Mouse (Mus musculus): Measurements from ENCODE around the gene Tmem110. TPM values are rescaled to one million over a fixed set of nuclear protein-coding genes. Genes with fewer than 3 reads are reported as not detected.
A peak's percentile ranks its signal among the peaks of the same experiment; 100 is the strongest.

Tmem110 gene
- polyA plus RNA-seq, 1 experiment from 2014 or later = 26.3 TPM

- H3K27ac ChIP-seq = no peak overlapping the region
- WGBS = 31% methylated on average over 5 of the region's 5 CpGs
- no peak for ATAC-seq (ENCODE audit: insufficient read depth, low FRiP score, low read depth)
- H3K36me3 ChIP-seq = no peaks in the 10 kb centered on the region
- no peak overlapping the region for H3K4me2 ChIP-seq
- H3K4me3 ChIP-seq (replicated peaks) = no peak overlapping the region
- H3K9ac ChIP-seq = no peak overlapping the region
- no peaks in the 10 kb centered on the region for H3K9me3 ChIP-seq
- H3K27me3 ChIP-seq (replicated peaks) = no peaks in the 10 kb centered on the region
- 0 out of 2 replicates have a peak, but pooled peaks cover 6% of the 10 kb centered on the region for H3K4me1 ChIP-seq
These were observed 41.7 kb downstream of the Tmem110 start for GRCm38 (mm10) chr14:30867042-30867441.

GRCm38 (mm10) chr14:30868826-30869225 lies 43.4 kb downstream of the Tmem110 start:
- H3K9me3 ChIP-seq = no peaks in the 10 kb centered on the region
- no peak for ATAC-seq (ENCODE audit: insufficient read depth, low FRiP score, low read depth)
- no peaks in the 10 kb centered on the region for H3K27me3 ChIP-seq (replicated peaks)
- H3K36me3 ChIP-seq = no peaks in the 10 kb centered on the region
- WGBS = 87% methylated on average over 10 of the region's 10 CpGs
- 0 out of 2 replicates have a peak, but pooled peaks cover 4% of the 10 kb centered on the region for H3K4me1 ChIP-seq
- no peak overlapping the region for H3K9ac ChIP-seq
- H3K4me3 ChIP-seq (replicated peaks) = no peak overlapping the region
- no peak overlapping the region for H3K4me2 ChIP-seq
- no peak overlapping the region for H3K27ac ChIP-seq

DNA sequence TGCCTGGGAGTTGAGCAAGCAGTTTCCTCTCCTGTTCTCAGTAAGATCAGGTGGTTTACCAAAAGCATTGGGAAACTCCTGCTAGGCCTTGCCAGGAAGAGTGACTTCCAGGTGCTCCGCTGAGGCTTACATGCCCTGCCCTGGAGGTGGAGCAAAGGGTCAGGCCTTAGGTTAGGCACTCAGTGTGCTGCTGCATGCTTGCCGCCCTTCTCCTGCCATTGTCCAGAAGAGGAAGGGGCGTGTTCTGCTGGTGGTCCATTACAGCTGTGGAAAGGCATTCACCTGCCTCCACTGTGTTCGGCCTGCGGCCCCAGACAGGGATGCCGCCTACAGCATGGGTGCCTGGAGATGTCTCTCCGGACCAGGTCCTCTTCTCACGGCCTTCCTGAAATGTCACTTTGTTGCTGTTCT lies 44.0 kb downstream of the Tmem110 start:
- Histone ChIP-seq H3K9me3 (no peaks in the 10 kb centered on the region), H3K9ac (no peak overlapping the region), H3K4me2 (no peak overlapping the region), H3K4me1 (0 out of 2 replicates have a peak, but pooled peaks cover 4% of the 10 kb centered on the region), H3K27me3 (replicated peaks) (no peaks in the 10 kb centered on the region), H3K4me3 (replicated peaks) (no peak overlapping the region), H3K36me3 (no peaks in the 10 kb centered on the region), H3K27ac (peak overlapping the region; percentile 80)
- no peak for ATAC-seq (ENCODE audit: insufficient read depth, low FRiP score, low read depth)
- WGBS = 81% methylated on average over 8 of the region's 8 CpGs

DNA sequence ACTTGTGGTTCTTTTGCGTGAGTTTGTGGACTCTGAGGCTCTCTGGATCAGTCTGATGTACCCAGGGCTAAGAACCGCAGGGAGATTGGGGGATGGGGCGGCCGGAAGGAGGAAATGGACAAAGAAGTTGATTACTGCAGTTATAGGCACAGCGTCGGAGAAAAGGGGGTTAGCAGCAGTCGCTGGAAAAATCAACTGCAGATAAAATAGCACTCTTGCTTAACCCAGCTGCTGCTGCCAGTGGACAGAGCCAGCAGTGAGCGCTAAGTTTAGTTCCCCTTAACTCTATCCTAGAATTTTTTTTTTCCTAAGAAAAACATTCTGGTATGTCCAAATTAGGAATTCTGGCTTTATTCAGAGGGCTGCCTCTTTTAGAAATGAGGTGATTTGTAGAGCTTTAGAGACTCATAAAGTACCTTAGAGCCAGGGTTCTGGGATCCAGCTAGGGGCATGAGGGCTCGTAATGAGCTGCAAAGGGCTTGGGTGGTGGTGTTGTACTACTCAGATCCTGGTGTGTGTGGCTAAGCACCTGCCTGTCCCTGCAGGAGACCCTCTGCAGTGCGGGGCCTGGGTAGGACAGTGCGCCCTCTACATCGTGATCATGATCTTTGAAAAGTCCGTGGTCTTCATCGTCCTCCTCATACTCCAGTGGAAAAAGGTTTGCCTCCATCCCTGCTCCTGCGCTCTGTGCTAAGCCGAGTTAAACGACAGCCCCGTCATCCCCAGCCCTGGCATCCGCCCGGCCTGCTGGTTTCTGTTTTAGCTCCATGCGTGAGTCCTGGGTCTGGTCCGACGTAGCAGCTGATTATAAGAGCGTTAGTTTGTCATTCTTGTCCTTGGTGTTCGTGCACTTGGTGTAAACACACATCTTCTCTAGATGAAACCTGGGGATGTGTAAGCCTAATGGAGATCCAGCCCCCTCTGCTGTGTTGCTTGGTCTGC lies 45.1 kb downstream of the Tmem110 start:
- Histone ChIP-seq H3K9me3 (no peaks in the 10 kb centered on the region), H3K27ac (peak overlapping the region; percentile 80), H3K4me3 (replicated peaks) (no peak overlapping the region), H3K4me2 (no peak overlapping the region), H3K9ac (no peak overlapping the region), H3K27me3 (replicated peaks) (no peaks in the 10 kb centered on the region), H3K4me1 (0 out of 2 replicates have a peak, but pooled peaks cover 4% of the 10 kb centered on the region), H3K36me3 (no peaks in the 10 kb centered on the region)
- ATAC-seq (ENCODE audit: insufficient read depth, low FRiP score, low read depth) = no peak
- WGBS = 64% methylated on average over 25 of the region's 25 CpGs

DNA sequence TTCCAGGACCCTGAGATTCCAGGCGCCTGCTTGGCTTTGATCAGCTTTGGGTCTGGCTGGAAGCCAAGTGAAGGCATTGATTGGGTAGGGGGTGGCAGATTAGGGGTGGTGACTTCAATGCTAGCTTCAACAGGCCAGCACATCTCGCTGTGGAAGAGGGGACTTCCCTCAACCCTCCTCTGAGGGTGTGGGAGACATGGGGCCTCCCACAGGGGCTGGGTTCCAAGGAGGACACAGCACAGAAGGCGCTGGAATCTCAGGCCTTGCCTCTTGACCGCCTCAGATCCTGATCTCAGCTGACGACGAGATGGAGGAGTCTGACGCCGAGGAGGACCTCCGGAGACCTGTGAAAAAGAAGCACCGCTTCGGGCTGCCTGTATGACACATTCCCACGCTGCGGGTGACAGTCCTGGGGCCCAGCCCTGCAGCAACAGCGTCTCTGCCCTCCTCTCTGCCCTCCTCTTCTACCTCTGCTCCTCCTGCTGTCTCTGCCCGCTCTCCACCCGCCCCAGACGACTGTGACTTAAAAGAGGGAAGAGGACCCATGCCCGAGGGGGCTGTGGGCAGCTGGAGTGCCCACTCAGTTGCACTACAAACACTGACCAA lies 48.8 kb downstream of the Tmem110 start:
- Histone ChIP-seq H3K27ac (no peak overlapping the region), H3K27me3 (replicated peaks) (no peaks in the 10 kb centered on the region), H3K4me2 (no peak overlapping the region), H3K9ac (no peak overlapping the region), H3K4me1 (peaks cover 13% of the 10 kb centered on the region; the same call in 1 of the 2 replicates), H3K4me3 (replicated peaks) (no peak overlapping the region), H3K36me3 (no peaks in the 10 kb centered on the region; the same call in 1 of the 2 replicates), H3K9me3 (no peaks in the 10 kb centered on the region)
- no peak for ATAC-seq (ENCODE audit: insufficient read depth, low FRiP score, low read depth)
- 80% methylated on average over 18 of the region's 18 CpGs for WGBS

DNA sequence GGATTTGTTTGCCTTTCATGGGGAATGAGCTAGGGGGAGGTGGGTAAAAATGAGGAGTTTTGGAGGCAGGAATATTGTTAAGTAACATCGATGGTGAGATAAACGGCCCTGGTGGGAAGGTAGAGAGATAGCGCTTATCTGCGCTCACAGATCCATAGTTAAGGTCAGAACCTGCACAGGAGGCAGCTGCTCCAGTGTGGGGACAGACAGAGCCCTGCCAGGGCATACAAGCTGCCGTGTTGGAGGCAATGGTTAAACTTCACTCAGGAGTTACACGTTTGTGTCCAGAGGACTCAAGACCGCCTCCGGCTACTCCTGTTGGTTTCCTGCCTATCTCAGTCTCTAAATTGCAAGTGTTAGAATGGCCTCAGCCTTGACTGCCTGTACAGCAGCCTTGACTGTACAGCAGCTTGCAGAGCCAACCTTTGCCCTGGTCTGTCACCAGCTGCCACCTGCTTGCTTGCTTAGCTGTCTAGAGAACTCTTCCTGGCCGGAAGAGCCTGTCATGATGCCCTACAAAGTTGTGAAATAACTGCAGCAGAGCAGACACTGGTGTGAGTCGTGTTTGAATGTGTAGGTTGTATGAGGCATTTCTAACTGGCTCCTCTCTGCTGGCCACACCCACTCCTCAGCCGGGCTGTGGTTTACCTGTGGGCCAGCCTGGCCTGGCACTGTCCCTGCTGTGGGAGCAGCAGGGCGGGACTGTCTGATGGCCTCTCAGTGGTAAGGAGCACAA lies 49.9 kb downstream of the Tmem110 start:
- WGBS = 78% methylated on average over 12 of the region's 12 CpGs
- H3K9ac ChIP-seq = no peak overlapping the region
- no peaks in the 10 kb centered on the region; the same call in 1 of the 2 replicates for H3K36me3 ChIP-seq
- peak; percentile 24; the same call in 1 of the 2 replicates for ATAC-seq (ENCODE audit: insufficient read depth, low FRiP score, low read depth)
- H3K27me3 ChIP-seq (replicated peaks) = no peaks in the 10 kb centered on the region
- H3K27ac ChIP-seq = 0 out of 2 replicates have a peak overlapping the region, but pooled peaks have one; percentile 36
- peaks cover 13% of the 10 kb centered on the region; the same call in 1 of the 2 replicates for H3K4me1 ChIP-seq
- H3K9me3 ChIP-seq = no peaks in the 10 kb centered on the region
- no peak overlapping the region for H3K4me2 ChIP-seq
- no peak overlapping the region for H3K4me3 ChIP-seq (replicated peaks)

DNA sequence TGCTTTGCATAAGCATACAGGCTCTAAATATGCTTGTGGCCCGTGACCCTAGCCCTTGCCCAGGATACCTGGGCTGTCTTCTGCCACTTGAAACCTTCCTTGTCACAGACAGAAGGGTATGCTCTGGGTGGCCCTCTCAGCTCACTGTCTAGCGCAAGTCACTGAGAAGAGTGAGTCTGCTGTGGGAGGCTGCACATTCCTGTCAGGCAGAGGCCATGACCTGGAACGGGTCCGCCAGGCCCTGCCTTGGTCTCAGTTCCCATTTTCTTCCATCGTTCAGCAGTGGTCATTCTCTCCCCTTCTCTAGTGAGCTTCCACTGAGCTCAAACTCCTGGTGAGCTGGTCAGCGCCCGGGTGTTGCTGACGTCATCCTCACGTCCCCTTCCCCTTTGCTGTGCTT lies 50.6 kb downstream of the Tmem110 start:
- ATAC-seq (ENCODE audit: insufficient read depth, low FRiP score, low read depth) = no peak
- Histone ChIP-seq H3K4me1 (peaks cover 13% of the 10 kb centered on the region; the same call in 1 of the 2 replicates), H3K9ac (no peak overlapping the region), H3K9me3 (no peaks in the 10 kb centered on the region), H3K4me3 (replicated peaks) (no peak overlapping the region), H3K27ac (no peak overlapping the region), H3K36me3 (no peaks in the 10 kb centered on the region; the same call in 1 of the 2 replicates), H3K4me2 (no peak overlapping the region), H3K27me3 (replicated peaks) (no peaks in the 10 kb centered on the region)
- 76% methylated on average over 9 of the region's 9 CpGs for WGBS

GRCm38 (mm10) chr14:30876451-30876850 lies 51.1 kb downstream of the Tmem110 start:
- no peak overlapping the region for H3K4me2 ChIP-seq
- H3K27ac ChIP-seq = no peak overlapping the region
- H3K27me3 ChIP-seq (replicated peaks) = no peaks in the 10 kb centered on the region
- H3K4me3 ChIP-seq (replicated peaks) = no peak overlapping the region
- no peaks in the 10 kb centered on the region for H3K9me3 ChIP-seq
- no peak for ATAC-seq (ENCODE audit: insufficient read depth, low FRiP score, low read depth)
- peaks cover 13% of the 10 kb centered on the region; the same call in 1 of the 2 replicates for H3K4me1 ChIP-seq
- 83% methylated on average over 10 of the region's 10 CpGs for WGBS
- no peak overlapping the region for H3K9ac ChIP-seq
- no peaks in the 10 kb centered on the region; the same call in 1 of the 2 replicates for H3K36me3 ChIP-seq

DNA sequence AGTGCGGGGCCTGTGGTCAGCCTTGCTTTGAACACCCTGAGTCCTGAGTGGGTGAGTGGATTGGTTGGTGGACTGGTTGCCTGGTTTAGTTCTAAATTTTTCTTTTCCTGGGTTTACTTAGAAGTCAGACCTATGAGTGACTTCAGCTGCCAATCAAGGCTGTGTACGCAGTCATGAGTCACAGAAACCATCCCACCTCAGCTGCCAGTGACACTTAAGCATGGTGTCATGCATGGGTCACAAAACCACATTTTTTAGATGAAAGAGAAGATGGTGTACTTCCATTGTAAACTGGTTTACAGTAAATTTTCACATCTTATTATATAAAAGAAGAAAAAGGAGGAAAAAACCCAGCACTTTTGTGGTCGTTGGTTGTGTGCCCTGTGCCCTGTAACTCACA lies 52.4 kb downstream of the Tmem110 start:
- Histone ChIP-seq H3K27ac (no peak overlapping the region), H3K36me3 (no peaks in the 10 kb centered on the region; the same call in 1 of the 2 replicates), H3K4me2 (no peak overlapping the region), H3K4me1 (peaks cover 13% of the 10 kb centered on the region; the same call in 1 of the 2 replicates), H3K4me3 (replicated peaks) (no peak overlapping the region), H3K9me3 (no peaks in the 10 kb centered on the region), H3K27me3 (replicated peaks) (no peaks in the 10 kb centered on the region), H3K9ac (no peak overlapping the region)
- 94% methylated on average over 3 of the region's 3 CpGs for WGBS
- ATAC-seq (ENCODE audit: insufficient read depth, low FRiP score, low read depth) = no peak

DNA sequence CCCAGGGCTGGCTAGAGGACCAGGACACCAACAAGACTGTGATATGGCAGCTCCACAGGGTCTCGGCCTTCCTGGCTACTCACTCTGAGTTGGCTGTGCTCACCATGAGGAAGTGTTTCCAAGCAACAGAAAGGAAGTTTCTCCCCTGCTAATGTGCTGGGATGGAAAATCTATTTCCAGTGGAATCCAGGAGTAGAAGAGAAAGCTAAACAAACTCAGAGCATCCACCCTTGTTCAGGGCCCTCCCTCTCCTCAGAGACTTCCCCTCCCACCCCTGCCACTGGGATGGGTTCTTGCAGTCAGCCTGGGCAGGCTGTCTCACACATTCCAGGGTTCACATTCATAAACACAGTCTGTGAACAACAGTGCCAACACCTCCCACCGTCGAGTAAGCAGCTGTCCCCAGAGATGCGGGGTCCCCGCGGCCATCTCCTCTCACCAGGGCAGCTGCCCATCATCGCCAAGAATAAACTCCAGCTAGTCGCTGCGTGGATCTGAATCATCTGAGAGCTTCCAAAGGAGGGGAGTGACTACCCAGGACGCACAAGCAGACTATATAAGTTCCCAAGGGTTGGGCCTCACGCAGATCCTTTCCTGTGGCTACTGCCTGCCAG lies 53.7 kb downstream of the Tmem110 start, which contains the start of gene Mustn1:
Mustn1 (plus strand) TSS at position 243 of the 614 bp plus-strand sequence.
- Histone ChIP-seq H3K4me2 (no peak within 1 kb of the TSS), H3K27me3 (replicated peaks) (no peaks in the 10 kb centered on the region), H3K9me3 (no peaks in the 10 kb centered on the region), H3K4me1 (peaks cover 13% of the 10 kb centered on the region; the same call in 1 of the 2 replicates), H3K36me3 (no peaks in the 10 kb centered on the region; the same call in 1 of the 2 replicates), H3K27ac (peak within 1 kb of the TSS; percentile 71), H3K4me3 (replicated peaks) (no peak within 1 kb of the TSS), H3K9ac (no peak within 1 kb of the TSS)
- ATAC-seq (ENCODE audit: insufficient read depth, low FRiP score, low read depth) = no peak
- WGBS = 44% methylated on average over 11 of the region's 11 CpGs

GRCm38 (mm10) chr14:30879794-30880193 lies 54.4 kb downstream of the Tmem110 start:
- no peaks in the 10 kb centered on the region for H3K9me3 ChIP-seq
- H3K4me3 ChIP-seq (replicated peaks) = no peak overlapping the region
- peak overlapping the region; percentile 71; the same call in 1 of the 2 replicates for H3K27ac ChIP-seq
- no peaks in the 10 kb centered on the region for H3K27me3 ChIP-seq (replicated peaks)
- H3K36me3 ChIP-seq = no peaks in the 10 kb centered on the region; the same call in 1 of the 2 replicates
- 48% methylated on average over 9 of the region's 9 CpGs for WGBS
- no peak overlapping the region for H3K4me2 ChIP-seq
- peak; percentile 57 for ATAC-seq (ENCODE audit: insufficient read depth, low FRiP score, low read depth)
- peaks cover 13% of the 10 kb centered on the region; the same call in 1 of the 2 replicates for H3K4me1 ChIP-seq
- H3K9ac ChIP-seq = no peak overlapping the region
